Mouse (Mus musculus) limb, embryonic 11.5 days (tissue): ENCODE results near the gene Ak7. TPM values are rescaled to one million over a fixed set of nuclear protein-coding genes. Genes with fewer than 3 reads are reported as not detected.

Source experiments
- ATAC-seq: fragments of 200-750 bp; cut with Nextera tagmentation; 2 replicates; pipeline ENCODE4 v1.8.0; 2017; ENCODE audit warnings: low read depth; ENCODE audit not compliant: insufficient number of reproducible peaks, low FRiP score, low TSS enrichment
- DNase-seq: peaks from one replicate; pipeline ENCODE4 v3.0.0-alpha.2; 2015; ENCODE audit warnings: low spot score
- H3K27ac ChIP-seq: fragments of 300-500 bp; sonication (generic); replicated peaks from 2 replicates; pipeline ENCODE4 v1.5.1; 2014; ENCODE audit warnings: low read depth, mild to moderate bottlenecking, low read length
- H3K27me3 ChIP-seq: fragments of 300-500 bp; sonication (generic); 2 replicates; pipeline ENCODE4 v1.6.1; 2014; ENCODE audit warnings: mild to moderate bottlenecking, low read length, mixed read lengths; ENCODE audit not compliant: control insufficient read depth, insufficient read depth
- H3K36me3 ChIP-seq: fragments of 300-500 bp; sonication (generic); 2 replicates; pipeline ENCODE4 v1.6.1; 2014; ENCODE audit warnings: mild to moderate bottlenecking, low read length, moderate library complexity, mixed read lengths; ENCODE audit not compliant: control insufficient read depth, insufficient read depth
- H3K4me1 ChIP-seq: fragments of 300-500 bp; sonication (generic); 2 replicates; pipeline ENCODE4 v1.6.1; 2014; ENCODE audit warnings: low read length, mixed read lengths; ENCODE audit not compliant: control insufficient read depth, insufficient read depth
- H3K4me2 ChIP-seq: fragments of 300-500 bp; sonication (generic); 2 replicates; pipeline ENCODE4 v1.6.1; 2014; ENCODE audit warnings: low read depth, mild to moderate bottlenecking, moderate library complexity; ENCODE audit not compliant: severe bottlenecking
- H3K4me3 ChIP-seq: fragments of 300-500 bp; sonication (generic); 2 replicates; pipeline ENCODE4 v1.5.1; 2014; ENCODE audit warnings: low read depth, low read length
- H3K9ac ChIP-seq: fragments of 300-500 bp; sonication (generic); 2 replicates; pipeline ENCODE4 v1.6.1; 2014; ENCODE audit warnings: mild to moderate bottlenecking, low read length
- H3K9me3 ChIP-seq: fragments of 300-500 bp; sonication (generic); 2 replicates; pipeline ENCODE4 v1.6.1; 2016; ENCODE audit warnings: low read length; ENCODE audit not compliant: control insufficient read depth
- WGBS: fragments of 180-500 bp; shearing (Covaris S2); extraction: QIAGEN DNeasy Blood & Tissue Kit; methylation state at CpG from one replicate; pipeline ENCODE4 v1.1.7; 2014; 5-methylcytosine and 5-hydroxymethylcytosine counted together
- polyA plus RNA-seq: library from polyadenylated mRNA; unstranded; fragments of >200 nt; fragmentation: Nextera tagmentation; extraction: Ambion mirVana; gene quantifications from 2 replicates; pipeline ENCODE4 v1.2.1, GENCODE M21; 2014

Gene Ak7
- polyA plus RNA-seq, 1 experiment from 2014 or later = 0.09 TPM

DNA sequence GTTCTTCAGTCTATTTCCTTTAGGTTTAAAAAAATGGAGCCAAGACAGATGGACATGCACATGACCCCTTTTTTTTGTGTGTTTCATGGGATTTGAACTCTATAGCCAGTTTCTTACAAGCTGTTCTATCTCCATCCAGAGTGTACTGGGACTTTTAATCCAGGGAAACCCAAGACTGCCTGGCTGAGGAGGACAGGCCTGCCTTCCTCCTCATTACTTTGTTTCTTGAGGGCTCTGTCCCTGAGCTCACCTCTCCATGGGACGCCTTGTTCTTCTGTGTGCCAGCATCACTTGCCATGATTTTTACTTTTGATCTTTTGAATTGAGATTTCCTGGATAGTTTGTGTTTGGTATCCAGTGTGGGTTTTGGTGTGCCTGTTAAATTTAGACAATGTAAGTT lies 80.3 kb downstream of the Ak7 start:
- peak overlapping the region; percentile 74; the same call in 1 of the 2 replicates for H3K4me3 ChIP-seq
- peaks cover 3% of the 10 kb centered on the region; the same call in 1 of the 2 replicates for H3K36me3 ChIP-seq
- peaks cover 3% of the 10 kb centered on the region; the same call in 1 of the 2 replicates for H3K4me1 ChIP-seq
- peak overlapping the region; percentile 51 for H3K4me2 ChIP-seq
- no peak overlapping the region for H3K27ac ChIP-seq
- 74% methylated on average over 1 of the region's 1 CpGs for WGBS
- H3K27me3 ChIP-seq = no peaks in the 10 kb centered on the region
- H3K9ac ChIP-seq = no peak overlapping the region
- H3K9me3 ChIP-seq = no peaks in the 10 kb centered on the region
- no peak for ATAC-seq
- DNase-seq = no peak

DNA sequence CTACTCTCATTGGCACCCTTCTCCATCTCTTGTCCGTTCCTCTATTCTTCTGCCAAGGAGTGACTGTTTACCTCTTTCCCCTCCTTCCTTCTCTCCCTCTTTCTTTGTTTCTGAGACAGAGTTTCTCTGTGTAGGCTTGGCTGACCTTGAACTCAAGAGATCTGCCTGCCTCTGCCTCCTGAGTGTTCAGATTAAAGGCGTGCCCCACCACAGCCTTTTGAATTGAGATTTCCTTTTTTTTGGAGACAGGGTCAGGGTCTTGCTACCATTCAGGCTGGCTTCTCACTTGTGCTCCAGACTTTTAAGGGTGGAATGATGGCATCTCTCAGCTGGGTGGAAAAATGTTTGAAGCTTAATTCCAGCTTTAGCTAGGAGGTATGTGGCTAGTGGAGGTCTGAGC lies 81.8 kb downstream of the Ak7 start:
- DNase-seq (no peak), ATAC-seq (no peak)
- no peak overlapping the region for H3K27ac ChIP-seq
- no peaks in the 10 kb centered on the region for H3K27me3 ChIP-seq
- H3K36me3 ChIP-seq = peaks cover 3% of the 10 kb centered on the region; the same call in 1 of the 2 replicates
- H3K9me3 ChIP-seq = no peaks in the 10 kb centered on the region
- H3K9ac ChIP-seq = no peak overlapping the region
- no peak overlapping the region for H3K4me3 ChIP-seq
- WGBS = 97% methylated on average over 2 of the region's 2 CpGs
- H3K4me2 ChIP-seq = no peak overlapping the region
- H3K4me1 ChIP-seq = peaks cover 3% of the 10 kb centered on the region; the same call in 1 of the 2 replicates

DNA sequence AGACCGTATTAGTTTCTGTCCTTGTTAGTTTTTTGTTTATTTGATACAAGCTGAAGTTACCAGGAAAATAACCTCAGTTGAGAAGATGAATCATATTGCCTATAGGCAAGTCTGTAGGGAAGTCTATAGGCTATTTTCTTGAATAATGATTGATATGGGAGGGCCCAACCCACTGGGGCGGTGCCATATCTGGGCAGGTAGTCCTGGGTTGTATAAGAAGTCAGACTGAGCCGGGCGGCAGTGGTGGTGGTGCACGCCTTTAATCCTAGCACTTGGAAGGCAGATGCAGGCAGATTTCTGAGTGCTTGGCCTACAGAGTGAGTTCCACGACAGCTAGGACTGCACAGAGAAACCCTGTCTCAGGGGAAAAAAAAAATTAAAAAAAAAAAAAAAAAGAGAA lies 84.1 kb downstream of the Ak7 start:
- Histone ChIP-seq H3K9me3 (no peaks in the 10 kb centered on the region), H3K27ac (no peak overlapping the region), H3K4me1 (peaks cover 3% of the 10 kb centered on the region; the same call in 1 of the 2 replicates), H3K36me3 (peaks cover 3% of the 10 kb centered on the region; the same call in 1 of the 2 replicates), H3K4me3 (no peak overlapping the region), H3K4me2 (no peak overlapping the region), H3K9ac (no peak overlapping the region), H3K27me3 (no peaks in the 10 kb centered on the region)
- ATAC-seq (no peak), DNase-seq (no peak)
- WGBS = 91% methylated on average over 6 of the region's 6 CpGs

DNA sequence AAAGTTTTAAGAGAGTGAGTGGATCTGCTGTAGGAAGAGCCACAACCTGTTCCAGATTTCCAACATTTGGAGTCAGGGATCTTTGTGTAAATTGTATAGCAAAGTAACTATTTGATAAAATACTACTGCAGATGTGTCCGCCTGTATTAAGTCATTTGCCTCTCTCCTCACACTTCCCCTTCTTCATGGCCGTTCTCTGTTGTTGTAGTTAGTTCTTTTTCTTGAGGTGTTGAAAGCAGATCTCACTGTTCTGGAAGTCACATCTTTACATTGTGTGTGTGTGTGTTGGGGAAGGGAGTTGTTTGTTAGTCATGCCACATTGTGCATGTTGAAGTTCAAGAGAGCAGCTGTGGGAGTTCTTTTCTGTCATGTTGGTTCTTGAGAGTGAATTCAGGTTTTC lies 89.1 kb downstream of the Ak7 start:
- H3K4me2 ChIP-seq = no peak overlapping the region
- H3K9me3 ChIP-seq = no peaks in the 10 kb centered on the region
- no peak overlapping the region for H3K4me3 ChIP-seq
- no peak for DNase-seq
- H3K27me3 ChIP-seq = no peaks in the 10 kb centered on the region
- no peak overlapping the region for H3K27ac ChIP-seq
- ATAC-seq = no peak
- H3K4me1 ChIP-seq = no peaks in the 10 kb centered on the region
- H3K36me3 ChIP-seq = no peaks in the 10 kb centered on the region; the same call in 1 of the 2 replicates
- H3K9ac ChIP-seq = no peak overlapping the region
- WGBS = 96% methylated on average over 2 of the region's 2 CpGs

DNA sequence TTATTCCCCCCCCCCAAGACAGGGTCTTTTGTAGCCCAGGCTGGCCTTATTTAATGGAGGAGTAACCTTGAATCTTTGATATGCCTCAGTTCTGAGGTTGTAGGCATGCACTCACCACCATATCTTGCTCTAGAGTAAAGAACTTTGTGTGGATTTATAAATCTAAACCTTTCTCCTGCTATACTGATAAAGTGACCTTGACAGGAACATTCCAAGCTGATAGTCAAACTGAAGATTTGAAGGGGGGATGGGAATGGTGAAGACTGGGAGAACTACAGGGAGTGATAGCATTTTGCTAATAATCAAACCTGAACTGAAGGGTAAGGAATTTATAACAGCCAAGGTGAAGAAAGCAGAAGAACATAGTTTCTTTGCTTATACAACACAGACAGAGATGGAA lies 92.2 kb downstream of the Ak7 start:
- Histone ChIP-seq H3K27me3 (no peaks in the 10 kb centered on the region), H3K4me1 (no peaks in the 10 kb centered on the region), H3K9ac (no peak overlapping the region), H3K4me3 (no peak overlapping the region), H3K27ac (no peak overlapping the region), H3K36me3 (peaks cover 6% of the 10 kb centered on the region; the same call in 1 of the 2 replicates), H3K4me2 (no peak overlapping the region), H3K9me3 (no peaks in the 10 kb centered on the region)
- ATAC-seq (no peak), DNase-seq (no peak)

DNA sequence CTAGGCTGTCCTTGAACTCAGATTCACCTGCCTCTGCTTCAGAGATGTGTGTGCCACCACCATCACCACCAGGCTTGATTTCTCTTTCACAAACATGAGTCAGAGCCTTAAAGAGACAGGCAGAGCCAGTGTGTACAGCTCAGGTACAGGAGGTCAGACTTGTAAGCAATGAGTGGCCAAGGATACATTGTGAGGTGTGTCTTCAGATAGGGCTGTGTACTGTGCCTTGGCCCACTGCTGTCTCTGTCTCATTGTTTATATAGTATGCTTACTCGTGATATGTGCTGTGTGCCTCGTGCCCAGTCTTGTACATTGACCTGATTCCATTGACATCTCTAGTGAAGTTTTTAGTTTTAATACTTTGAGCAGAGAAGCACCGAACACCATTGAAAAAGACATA lies 100.0 kb downstream of the Ak7 start:
- Histone ChIP-seq H3K9ac (no peak overlapping the region), H3K36me3 (peaks cover 16% of the 10 kb centered on the region), H3K4me2 (no peak overlapping the region), H3K4me3 (no peak overlapping the region), H3K27ac (no peak overlapping the region), H3K4me1 (no peaks in the 10 kb centered on the region), H3K27me3 (no peaks in the 10 kb centered on the region), H3K9me3 (no peaks in the 10 kb centered on the region)
- DNase-seq = no peak
- no peak for ATAC-seq
- 94% methylated on average over 3 of the region's 3 CpGs for WGBS

DNA sequence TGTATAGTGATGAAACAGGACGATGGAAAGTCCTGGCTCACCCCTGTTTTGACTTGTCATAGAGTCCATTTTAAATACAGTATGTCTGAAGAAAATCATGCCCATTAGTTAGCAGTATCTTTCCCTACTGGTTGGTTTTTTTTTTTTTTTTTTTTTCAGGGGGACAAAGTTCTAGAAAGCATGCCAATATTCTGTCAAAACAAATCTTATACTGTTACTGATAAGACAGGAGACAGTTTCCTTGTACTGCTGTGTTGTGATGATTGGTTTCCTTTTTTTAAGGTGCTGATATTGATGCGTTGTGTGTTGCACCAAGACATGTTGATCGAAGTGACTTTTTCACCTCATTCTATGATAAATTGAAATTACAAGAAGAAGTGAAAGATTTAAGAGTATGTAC lies 100.4 kb downstream of the Ak7 start:
- Histone ChIP-seq H3K27me3 (no peaks in the 10 kb centered on the region), H3K4me2 (no peak overlapping the region), H3K27ac (no peak overlapping the region), H3K36me3 (peaks cover 14% of the 10 kb centered on the region), H3K4me3 (no peak overlapping the region), H3K9me3 (no peaks in the 10 kb centered on the region), H3K9ac (no peak overlapping the region), H3K4me1 (no peaks in the 10 kb centered on the region)
- DNase-seq = no peak
- no peak for ATAC-seq
- WGBS = 93% methylated on average over 3 of the region's 3 CpGs

DNA sequence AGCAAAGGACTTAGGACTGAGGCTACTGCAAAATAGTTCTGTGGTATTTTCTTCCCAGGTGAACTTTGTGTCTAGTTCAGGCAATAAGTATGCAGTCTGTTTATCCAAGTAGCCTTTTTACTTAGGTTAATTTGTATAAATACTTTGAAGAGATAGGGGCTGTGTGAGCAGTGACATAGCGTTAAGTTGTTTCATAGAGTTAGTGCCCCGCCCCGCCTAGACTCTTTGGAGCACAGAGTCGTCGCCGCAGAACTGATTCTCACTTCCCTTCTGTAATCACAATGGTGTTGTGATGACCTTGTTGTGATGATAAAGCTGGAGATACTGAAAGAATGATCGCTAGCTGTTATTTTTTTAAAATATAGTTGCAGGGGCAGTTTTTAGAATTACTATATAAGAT lies 101.6 kb downstream of the Ak7 start:
- H3K27ac ChIP-seq = no peak overlapping the region
- WGBS = 96% methylated on average over 7 of the region's 7 CpGs
- H3K9me3 ChIP-seq = no peaks in the 10 kb centered on the region
- H3K9ac ChIP-seq = no peak overlapping the region
- no peaks in the 10 kb centered on the region for H3K4me1 ChIP-seq
- no peaks in the 10 kb centered on the region for H3K27me3 ChIP-seq
- peaks cover 12% of the 10 kb centered on the region for H3K36me3 ChIP-seq
- ATAC-seq = no peak
- H3K4me2 ChIP-seq = no peak overlapping the region
- H3K4me3 ChIP-seq = no peak overlapping the region
- DNase-seq = no peak

DNA sequence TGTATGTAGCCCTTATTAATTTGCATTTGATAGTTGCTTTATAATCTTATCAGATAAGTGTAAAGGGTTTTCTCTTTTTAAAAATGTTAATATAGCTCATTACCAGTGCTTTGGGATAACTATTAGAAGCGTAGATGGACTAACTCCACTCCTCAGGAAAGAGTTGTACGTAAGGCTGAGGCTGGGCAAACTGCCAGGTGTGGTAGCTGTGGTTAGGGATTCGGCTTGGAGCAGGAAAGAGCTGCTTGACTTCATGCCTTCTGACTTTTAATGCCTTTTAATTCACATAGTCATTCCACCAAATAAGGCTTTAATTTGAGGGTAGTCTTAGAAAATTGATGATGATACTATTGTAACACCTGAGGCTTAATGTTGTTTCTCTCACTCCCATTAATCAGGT lies 103.2 kb downstream of the Ak7 start:
- Histone ChIP-seq H3K4me3 (no peak overlapping the region), H3K4me1 (no peaks in the 10 kb centered on the region), H3K9me3 (no peaks in the 10 kb centered on the region), H3K27me3 (no peaks in the 10 kb centered on the region), H3K9ac (no peak overlapping the region), H3K4me2 (no peak overlapping the region), H3K36me3 (peaks cover 14% of the 10 kb centered on the region), H3K27ac (no peak overlapping the region)
- DNase-seq (no peak), ATAC-seq (no peak)
- WGBS = 93% methylated on average over 3 of the region's 3 CpGs
